Mouse (Mus musculus): ENCODE measurements around the gene Arid1b. TPM values are rescaled to one million over a fixed set of nuclear protein-coding genes. Genes with fewer than 3 reads are reported as not detected.

The Arid1b gene
- polyA plus RNA-seq, 1 experiment: 9.1 TPM

- TF ChIP-seq MAX (IDR thresholded peaks at IDR 0.05): no peak
- no peak for TF ChIP-seq CTCF (IDR thresholded peaks at IDR 0.05; ENCODE audit: control insufficient read depth, insufficient read depth, insufficient read length)
- TF ChIP-seq MYOG (IDR thresholded peaks at IDR 0.05; ENCODE audit: control insufficient read depth, extremely low read depth, insufficient read length): no peak
- no peak for TF ChIP-seq CEBPB (IDR thresholded peaks at IDR 0.05; ENCODE audit: low read depth)
- no peak for TF ChIP-seq USF1 (IDR thresholded peaks at IDR 0.05; ENCODE audit: low read depth)
- TF ChIP-seq MYOD1 (IDR thresholded peaks at IDR 0.05; ENCODE audit: control insufficient read depth, insufficient read length, low read depth): no peak
- no peak for TF ChIP-seq FOSL1 (IDR thresholded peaks at IDR 0.05; ENCODE audit: insufficient read depth, low read length, poor library complexity, severe bottlenecking)
- Histone ChIP-seq H3K36me3 (ENCODE audit: control insufficient read depth, insufficient read depth) (no peaks in the 10 kb centered on the region), H3K79me2 (ENCODE audit: control insufficient read depth, insufficient read depth) (peaks cover 32% of the 10 kb centered on the region), H3K4me3 (ENCODE audit: insufficient read depth, poor library complexity, severe bottlenecking) (no peak overlapping the region), H3K27me3 (ENCODE audit: control insufficient read depth, insufficient read depth, insufficient read length) (no peaks in the 10 kb centered on the region), H3ac (ENCODE audit: control insufficient read depth, insufficient read length, low read depth) (no peak overlapping the region), H3K79me3 (ENCODE audit: low read depth) (peaks cover 8% of the 10 kb centered on the region)
These were observed 156.5 kb downstream of the Arid1b start for GRCm38 (mm10) chr17:5150660-5151063.

- Histone ChIP-seq H3K4me3 (ENCODE audit: insufficient read depth, poor library complexity, severe bottlenecking) (no peak overlapping the region), H3K36me3 (ENCODE audit: control insufficient read depth, insufficient read depth) (no peaks in the 10 kb centered on the region), H3K79me2 (ENCODE audit: control insufficient read depth, insufficient read depth) (peaks cover 32% of the 10 kb centered on the region), H3K27me3 (ENCODE audit: control insufficient read depth, insufficient read depth, insufficient read length) (no peaks in the 10 kb centered on the region), H3K79me3 (ENCODE audit: low read depth) (peaks cover 8% of the 10 kb centered on the region), H3ac (ENCODE audit: control insufficient read depth, insufficient read length, low read depth) (no peak overlapping the region)
- TF ChIP-seq MAX (IDR thresholded peaks at IDR 0.05) (no peak), USF1 (IDR thresholded peaks at IDR 0.05; ENCODE audit: low read depth) (no peak), CEBPB (IDR thresholded peaks at IDR 0.05; ENCODE audit: low read depth) (no peak), CTCF (IDR thresholded peaks at IDR 0.05; ENCODE audit: control insufficient read depth, insufficient read depth, insufficient read length) (no peak), MYOG (IDR thresholded peaks at IDR 0.05; ENCODE audit: control insufficient read depth, extremely low read depth, insufficient read length) (no peak), MYOD1 (IDR thresholded peaks at IDR 0.05; ENCODE audit: control insufficient read depth, insufficient read length, low read depth) (no peak), FOSL1 (IDR thresholded peaks at IDR 0.05; ENCODE audit: insufficient read depth, low read length, poor library complexity, severe bottlenecking) (no peak)
These were observed 157.7 kb downstream of the Arid1b start for GRCm38 (mm10) chr17:5151852-5152251.

GRCm38 (mm10) chr17:5153461-5153860, 159.3 kb downstream of the Arid1b start:
- Histone ChIP-seq H3K4me3 (ENCODE audit: insufficient read depth, poor library complexity, severe bottlenecking) (no peak overlapping the region), H3K27me3 (ENCODE audit: control insufficient read depth, insufficient read depth, insufficient read length) (no peaks in the 10 kb centered on the region), H3ac (ENCODE audit: control insufficient read depth, insufficient read length, low read depth) (no peak overlapping the region), H3K79me2 (ENCODE audit: control insufficient read depth, insufficient read depth) (peaks cover 32% of the 10 kb centered on the region), H3K36me3 (ENCODE audit: control insufficient read depth, insufficient read depth) (no peaks in the 10 kb centered on the region), H3K79me3 (ENCODE audit: low read depth) (peaks cover 8% of the 10 kb centered on the region)
- no peak for TF ChIP-seq MAX (IDR thresholded peaks at IDR 0.05)
- no peak for TF ChIP-seq CEBPB (IDR thresholded peaks at IDR 0.05; ENCODE audit: low read depth)
- TF ChIP-seq MYOG (IDR thresholded peaks at IDR 0.05; ENCODE audit: control insufficient read depth, extremely low read depth, insufficient read length): no peak
- TF ChIP-seq CTCF (IDR thresholded peaks at IDR 0.05; ENCODE audit: control insufficient read depth, insufficient read depth, insufficient read length): no peak
- no peak for TF ChIP-seq FOSL1 (IDR thresholded peaks at IDR 0.05; ENCODE audit: insufficient read depth, low read length, poor library complexity, severe bottlenecking)
- TF ChIP-seq USF1 (IDR thresholded peaks at IDR 0.05; ENCODE audit: low read depth): no peak
- no peak for TF ChIP-seq MYOD1 (IDR thresholded peaks at IDR 0.05; ENCODE audit: control insufficient read depth, insufficient read length, low read depth)

GRCm38 (mm10) chr17:5154322-5154721, 160.2 kb downstream of the Arid1b start:
- no peaks in the 10 kb centered on the region for H3K27me3 ChIP-seq (ENCODE audit: control insufficient read depth, insufficient read depth, insufficient read length)
- TF ChIP-seq CEBPB (IDR thresholded peaks at IDR 0.05; ENCODE audit: low read depth) (no peak), USF1 (IDR thresholded peaks at IDR 0.05; ENCODE audit: low read depth) (no peak), MYOD1 (IDR thresholded peaks at IDR 0.05; ENCODE audit: control insufficient read depth, insufficient read length, low read depth) (no peak), FOSL1 (IDR thresholded peaks at IDR 0.05; ENCODE audit: insufficient read depth, low read length, poor library complexity, severe bottlenecking) (no peak), CTCF (IDR thresholded peaks at IDR 0.05; ENCODE audit: control insufficient read depth, insufficient read depth, insufficient read length) (no peak), MAX (IDR thresholded peaks at IDR 0.05) (no peak), MYOG (IDR thresholded peaks at IDR 0.05; ENCODE audit: control insufficient read depth, extremely low read depth, insufficient read length) (no peak)
- H3K79me2 ChIP-seq (ENCODE audit: control insufficient read depth, insufficient read depth): peaks cover 32% of the 10 kb centered on the region
- no peak overlapping the region for H3ac ChIP-seq (ENCODE audit: control insufficient read depth, insufficient read length, low read depth)
- peaks cover 8% of the 10 kb centered on the region for H3K79me3 ChIP-seq (ENCODE audit: low read depth)
- H3K36me3 ChIP-seq (ENCODE audit: control insufficient read depth, insufficient read depth): no peaks in the 10 kb centered on the region
- no peak overlapping the region for H3K4me3 ChIP-seq (ENCODE audit: insufficient read depth, poor library complexity, severe bottlenecking)

- TF ChIP-seq CTCF (IDR thresholded peaks at IDR 0.05; ENCODE audit: control insufficient read depth, insufficient read depth, insufficient read length) (no peak), MYOG (IDR thresholded peaks at IDR 0.05; ENCODE audit: control insufficient read depth, extremely low read depth, insufficient read length) (no peak), CEBPB (IDR thresholded peaks at IDR 0.05; ENCODE audit: low read depth) (no peak), USF1 (IDR thresholded peaks at IDR 0.05; ENCODE audit: low read depth) (no peak), FOSL1 (IDR thresholded peaks at IDR 0.05; ENCODE audit: insufficient read depth, low read length, poor library complexity, severe bottlenecking) (no peak), MAX (IDR thresholded peaks at IDR 0.05) (no peak), MYOD1 (IDR thresholded peaks at IDR 0.05; ENCODE audit: control insufficient read depth, insufficient read length, low read depth) (no peak)
- Histone ChIP-seq H3K79me3 (ENCODE audit: low read depth) (peaks cover 11% of the 10 kb centered on the region), H3ac (ENCODE audit: control insufficient read depth, insufficient read length, low read depth) (no peak overlapping the region), H3K36me3 (ENCODE audit: control insufficient read depth, insufficient read depth) (no peaks in the 10 kb centered on the region), H3K4me3 (ENCODE audit: insufficient read depth, poor library complexity, severe bottlenecking) (no peak overlapping the region), H3K27me3 (ENCODE audit: control insufficient read depth, insufficient read depth, insufficient read length) (no peaks in the 10 kb centered on the region), H3K79me2 (ENCODE audit: control insufficient read depth, insufficient read depth) (peaks cover 24% of the 10 kb centered on the region)
These were observed 163.5 kb downstream of the Arid1b start for GRCm38 (mm10) chr17:5157609-5158008.

GRCm38 (mm10) chr17:5162525-5162924, 168.4 kb downstream of the Arid1b start:
- Histone ChIP-seq H3K27me3 (ENCODE audit: control insufficient read depth, insufficient read depth, insufficient read length) (no peaks in the 10 kb centered on the region), H3K4me3 (ENCODE audit: insufficient read depth, poor library complexity, severe bottlenecking) (no peak overlapping the region), H3ac (ENCODE audit: control insufficient read depth, insufficient read length, low read depth) (no peak overlapping the region), H3K79me3 (ENCODE audit: low read depth) (peaks cover 4% of the 10 kb centered on the region), H3K36me3 (ENCODE audit: control insufficient read depth, insufficient read depth) (no peaks in the 10 kb centered on the region), H3K79me2 (ENCODE audit: control insufficient read depth, insufficient read depth) (peaks cover 30% of the 10 kb centered on the region)
- TF ChIP-seq CEBPB (IDR thresholded peaks at IDR 0.05; ENCODE audit: low read depth): no peak
- no peak for TF ChIP-seq USF1 (IDR thresholded peaks at IDR 0.05; ENCODE audit: low read depth)
- no peak for TF ChIP-seq MAX (IDR thresholded peaks at IDR 0.05)
- TF ChIP-seq FOSL1 (IDR thresholded peaks at IDR 0.05; ENCODE audit: insufficient read depth, low read length, poor library complexity, severe bottlenecking): no peak
- no peak for TF ChIP-seq MYOG (IDR thresholded peaks at IDR 0.05; ENCODE audit: control insufficient read depth, extremely low read depth, insufficient read length)
- TF ChIP-seq MYOD1 (IDR thresholded peaks at IDR 0.05; ENCODE audit: control insufficient read depth, insufficient read length, low read depth): no peak
- no peak for TF ChIP-seq CTCF (IDR thresholded peaks at IDR 0.05; ENCODE audit: control insufficient read depth, insufficient read depth, insufficient read length)
